Mouse (Mus musculus): ENCODE measurements around the gene Med24.

- TF ChIP-seq TAL1 (IDR thresholded peaks at IDR 0.05; ENCODE audit: low read length) (no peak), GATA1 (IDR thresholded peaks at IDR 0.05; ENCODE audit: low read length) (no peak)
Observed at GRCm38 (mm10) chr11:98753264-98753663, 24.0 kb upstream of the Med24 start.

Measured in erythroblast, embryonic 14.5 days (primary cell).